Mouse (Mus musculus) G1E (cell line): ENCODE data around the gene Ahsa1.

Experiments used
- CTCF ChIP-seq: IDR thresholded peaks from 2 replicates; pipeline ENCODE4 v1.5.1; 2012; ENCODE audit warnings: low read depth, low read length, inconsistent platforms, mixed read lengths
- GATA1 ChIP-seq: IDR thresholded peaks from 2 replicates; pipeline ENCODE4 v1.6.1; 2012; ENCODE audit warnings: borderline replicate concordance, low read length, inconsistent platforms, mixed read lengths
- GATA2 ChIP-seq: IDR thresholded peaks from 2 replicates; pipeline ENCODE4 v1.6.1; 2012; ENCODE audit warnings: low read depth, low read length, inconsistent platforms, borderline replicate concordance
- TAL1 ChIP-seq: conservative IDR thresholded peaks from 2 replicates; pipeline ENCODE4 v1.6.1; 2012; ENCODE audit warnings: low read depth, low read length, inconsistent platforms, mixed read lengths

DNA sequence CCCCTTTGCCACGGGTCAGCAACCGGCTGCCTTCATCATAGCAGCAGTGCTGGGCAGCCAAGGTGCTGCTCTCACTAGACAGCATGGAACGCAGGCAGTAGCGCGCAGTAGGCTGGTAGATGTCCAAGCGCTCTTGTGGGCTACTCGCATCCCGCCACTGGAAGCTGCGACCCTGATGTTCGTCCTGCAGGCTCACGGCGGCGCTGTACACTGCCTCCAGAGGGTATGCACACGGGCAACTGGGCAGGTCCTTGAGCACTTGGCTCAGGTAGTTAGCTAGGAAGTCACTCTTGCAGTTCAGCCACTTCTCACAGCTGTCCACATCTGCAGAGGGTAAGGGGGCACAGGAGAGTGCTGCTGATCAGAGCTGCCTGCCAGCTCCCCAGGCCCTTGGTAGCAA lies 13.6 kb downstream of the Ahsa1 start:
- TF ChIP-seq CTCF (no peak), GATA1 (no peak), GATA2 (no peak), TAL1 (no peak)
